Mouse (Mus musculus): ENCODE data around the gene Wnt3a. TPM values are rescaled to one million over a fixed set of nuclear protein-coding genes. Genes with fewer than 3 reads are reported as not detected.
"Not testable (repeated sequence)": the region's sequence is repeated elsewhere in the genome, so short reads cannot be mapped to it uniquely, and the experiment has no call there.

The Wnt3a gene
- polyA plus RNA-seq, 1 experiment from 2014 or later = 0.48 TPM

- ATAC-seq (ENCODE audit: low read depth) = peak; percentile 24; the same call in 1 of the 2 replicates
- H3K27ac ChIP-seq (ENCODE audit: low read length) = no peak overlapping the region
- no peak overlapping the region for H3K4me2 ChIP-seq (ENCODE audit: low read depth, low read length)
- no peaks in the 10 kb centered on the region for H3K9me3 ChIP-seq (ENCODE audit: control insufficient read depth, low read length)
- no peak overlapping the region for H3K9ac ChIP-seq (ENCODE audit: low read length)
- H3K36me3 ChIP-seq (ENCODE audit: control insufficient read depth, insufficient read depth, low read length) = no peaks in the 10 kb centered on the region
- H3K27me3 ChIP-seq (ENCODE audit: control insufficient read depth, insufficient read depth, low read depth, low read length) = peaks cover 40% of the 10 kb centered on the region
- 20% methylated on average over 5 of the region's 10 CpGs for WGBS
- H3K4me3 ChIP-seq (ENCODE audit: low read length) = no peak overlapping the region
- peaks cover 5% of the 10 kb centered on the region; the same call in 1 of the 2 replicates for H3K4me1 ChIP-seq (replicated peaks; ENCODE audit: control insufficient read depth, insufficient read depth, low read length)
Measured at GRCm38 (mm10) chr11:59302700-59303569, 12.4 kb upstream of the Wnt3a start.

- H3K9ac ChIP-seq (ENCODE audit: low read length); H3K9me3 ChIP-seq (ENCODE audit: control insufficient read depth, low read length); H3K36me3 ChIP-seq (ENCODE audit: control insufficient read depth, insufficient read depth, low read length); H3K4me1 ChIP-seq (replicated peaks; ENCODE audit: control insufficient read depth, insufficient read depth, low read length); H3K4me2 ChIP-seq (ENCODE audit: low read depth, low read length); H3K4me3 ChIP-seq (ENCODE audit: low read length); H3K27ac ChIP-seq (ENCODE audit: low read length); ATAC-seq (ENCODE audit: low read depth): not testable (repeated sequence)
- peaks cover 24% of the 10 kb centered on the region for H3K27me3 ChIP-seq (ENCODE audit: control insufficient read depth, insufficient read depth, low read depth, low read length)
- 57% methylated on average over 2 of the region's 2 CpGs for WGBS
Measured at GRCm38 (mm10) chr11:59301053-59301452, 10.5 kb upstream of the Wnt3a start.

GRCm38 (mm10) chr11:59300185-59300584 lies 9.6 kb upstream of the Wnt3a start:
- H3K4me3 ChIP-seq (ENCODE audit: low read length) = no peak overlapping the region
- peaks cover 16% of the 10 kb centered on the region for H3K27me3 ChIP-seq (ENCODE audit: control insufficient read depth, insufficient read depth, low read depth, low read length)
- H3K36me3 ChIP-seq (ENCODE audit: control insufficient read depth, insufficient read depth, low read length) = no peaks in the 10 kb centered on the region
- ATAC-seq (ENCODE audit: low read depth) = no peak
- no peaks in the 10 kb centered on the region for H3K9me3 ChIP-seq (ENCODE audit: control insufficient read depth, low read length)
- no peak overlapping the region for H3K27ac ChIP-seq (ENCODE audit: low read length)
- WGBS = 10% methylated on average over 3 of the region's 3 CpGs
- H3K4me1 ChIP-seq (replicated peaks; ENCODE audit: control insufficient read depth, insufficient read depth, low read length) = no peaks in the 10 kb centered on the region
- H3K4me2 ChIP-seq (ENCODE audit: low read depth, low read length) = no peak overlapping the region
- H3K9ac ChIP-seq (ENCODE audit: low read length) = no peak overlapping the region

GRCm38 (mm10) chr11:59297941-59298340 lies 7.4 kb upstream of the Wnt3a start:
- no peak overlapping the region for H3K4me2 ChIP-seq (ENCODE audit: low read depth, low read length)
- H3K4me1 ChIP-seq (replicated peaks; ENCODE audit: control insufficient read depth, insufficient read depth, low read length) = no peaks in the 10 kb centered on the region
- H3K9ac ChIP-seq (ENCODE audit: low read length) = no peak overlapping the region
- H3K27ac ChIP-seq (ENCODE audit: low read length) = no peak overlapping the region
- H3K27me3 ChIP-seq (ENCODE audit: control insufficient read depth, insufficient read depth, low read depth, low read length) = peaks cover 15% of the 10 kb centered on the region
- 15% methylated on average over 7 of the region's 7 CpGs for WGBS
- no peak overlapping the region for H3K4me3 ChIP-seq (ENCODE audit: low read length)
- H3K9me3 ChIP-seq (ENCODE audit: control insufficient read depth, low read length) = no peaks in the 10 kb centered on the region
- H3K36me3 ChIP-seq (ENCODE audit: control insufficient read depth, insufficient read depth, low read length) = no peaks in the 10 kb centered on the region
- no peak; the same call in 1 of the 2 replicates for ATAC-seq (ENCODE audit: low read depth)

GRCm38 (mm10) chr11:59293616-59294015 lies 3.1 kb upstream of the Wnt3a start:
- peak; percentile 32; the same call in 1 of the 2 replicates for ATAC-seq (ENCODE audit: low read depth)
- Histone ChIP-seq H3K9ac (ENCODE audit: low read length) (no peak overlapping the region), H3K9me3 (ENCODE audit: control insufficient read depth, low read length) (no peaks in the 10 kb centered on the region), H3K27ac (ENCODE audit: low read length) (no peak overlapping the region), H3K4me3 (ENCODE audit: low read length) (no peak overlapping the region), H3K4me1 (replicated peaks; ENCODE audit: control insufficient read depth, insufficient read depth, low read length) (peaks cover 5% of the 10 kb centered on the region), H3K4me2 (ENCODE audit: low read depth, low read length) (no peak overlapping the region), H3K36me3 (ENCODE audit: control insufficient read depth, insufficient read depth, low read length) (no peaks in the 10 kb centered on the region), H3K27me3 (ENCODE audit: control insufficient read depth, insufficient read depth, low read depth, low read length) (peaks cover 56% of the 10 kb centered on the region)
- 25% methylated on average over 7 of the region's 7 CpGs for WGBS

GRCm38 (mm10) chr11:59289706-59290105 lies 846 bp downstream of the Wnt3a start:
- Histone ChIP-seq H3K4me2 (ENCODE audit: low read depth, low read length) (0 out of 2 replicates have a peak overlapping the region, but pooled peaks have one; percentile 32), H3K9me3 (ENCODE audit: control insufficient read depth, low read length) (no peaks in the 10 kb centered on the region), H3K4me1 (replicated peaks; ENCODE audit: control insufficient read depth, insufficient read depth, low read length) (peaks cover 5% of the 10 kb centered on the region), H3K27ac (ENCODE audit: low read length) (no peak overlapping the region), H3K9ac (ENCODE audit: low read length) (no peak overlapping the region), H3K27me3 (ENCODE audit: control insufficient read depth, insufficient read depth, low read depth, low read length) (peaks cover 85% of the 10 kb centered on the region), H3K36me3 (ENCODE audit: control insufficient read depth, insufficient read depth, low read length) (no peaks in the 10 kb centered on the region), H3K4me3 (ENCODE audit: low read length) (no peak overlapping the region)
- no peak for ATAC-seq (ENCODE audit: low read depth)
- 1% methylated on average over 25 of the region's 25 CpGs for WGBS

- H3K9me3 ChIP-seq (ENCODE audit: control insufficient read depth, low read length) = no peaks in the 10 kb centered on the region
- H3K4me1 ChIP-seq (replicated peaks; ENCODE audit: control insufficient read depth, insufficient read depth, low read length) = no peaks in the 10 kb centered on the region
- no peak overlapping the region; the same call in 1 of the 2 replicates for H3K9ac ChIP-seq (ENCODE audit: low read length)
- WGBS = 12% methylated on average over 14 of the region's 14 CpGs
- no peak overlapping the region for H3K4me3 ChIP-seq (ENCODE audit: low read length)
- H3K27ac ChIP-seq (ENCODE audit: low read length) = no peak overlapping the region
- H3K36me3 ChIP-seq (ENCODE audit: control insufficient read depth, insufficient read depth, low read length) = no peaks in the 10 kb centered on the region
- ATAC-seq (ENCODE audit: low read depth) = no peak
- H3K27me3 ChIP-seq (ENCODE audit: control insufficient read depth, insufficient read depth, low read depth, low read length) = peaks cover 50% of the 10 kb centered on the region
- no peak overlapping the region for H3K4me2 ChIP-seq (ENCODE audit: low read depth, low read length)
Measured at GRCm38 (mm10) chr11:59284146-59284545, 6.4 kb downstream of the Wnt3a start.

GRCm38 (mm10) chr11:59282933-59283332 lies 7.6 kb downstream of the Wnt3a start:
- Histone ChIP-seq H3K27me3 (ENCODE audit: control insufficient read depth, insufficient read depth, low read depth, low read length) (peaks cover 38% of the 10 kb centered on the region), H3K4me3 (ENCODE audit: low read length) (no peak overlapping the region)

GRCm38 (mm10) chr11:59282111-59282510 lies 8.4 kb downstream of the Wnt3a start:
- peaks cover 30% of the 10 kb centered on the region for H3K27me3 ChIP-seq (ENCODE audit: control insufficient read depth, insufficient read depth, low read depth, low read length)
- H3K4me2 ChIP-seq (ENCODE audit: low read depth, low read length) = no peak overlapping the region
- no peak for ATAC-seq (ENCODE audit: low read depth)
- no peak overlapping the region for H3K27ac ChIP-seq (ENCODE audit: low read length)
- no peaks in the 10 kb centered on the region for H3K9me3 ChIP-seq (ENCODE audit: control insufficient read depth, low read length)
- H3K9ac ChIP-seq (ENCODE audit: low read length) = no peak overlapping the region
- whole genome bisulfite sequencing = 53% methylated on average over 5 of the region's 5 CpGs
- H3K4me1 ChIP-seq (replicated peaks; ENCODE audit: control insufficient read depth, insufficient read depth, low read length) = no peaks in the 10 kb centered on the region
- H3K4me3 ChIP-seq (ENCODE audit: low read length) = no peak overlapping the region
- no peaks in the 10 kb centered on the region for H3K36me3 ChIP-seq (ENCODE audit: control insufficient read depth, insufficient read depth, low read length)

More at GRCm38 (mm10) chr11:59282933-59283332, 7.6 kb downstream of the Wnt3a start:
- no peak overlapping the region for H3K9ac ChIP-seq (ENCODE audit: low read length)
- ATAC-seq (ENCODE audit: low read depth) = peak; percentile 72
- no peak overlapping the region for H3K4me2 ChIP-seq (ENCODE audit: low read depth, low read length)
- H3K4me1 ChIP-seq (replicated peaks; ENCODE audit: control insufficient read depth, insufficient read depth, low read length) = no peaks in the 10 kb centered on the region
- no peak overlapping the region for H3K27ac ChIP-seq (ENCODE audit: low read length)
- no peaks in the 10 kb centered on the region for H3K36me3 ChIP-seq (ENCODE audit: control insufficient read depth, insufficient read depth, low read length)
- 46% methylated on average over 10 of the region's 10 CpGs for WGBS
- no peaks in the 10 kb centered on the region for H3K9me3 ChIP-seq (ENCODE audit: control insufficient read depth, low read length)
